Mouse (Mus musculus): ENCODE measurements around the gene Hoxa11.

Gene Hoxa11

DNA sequence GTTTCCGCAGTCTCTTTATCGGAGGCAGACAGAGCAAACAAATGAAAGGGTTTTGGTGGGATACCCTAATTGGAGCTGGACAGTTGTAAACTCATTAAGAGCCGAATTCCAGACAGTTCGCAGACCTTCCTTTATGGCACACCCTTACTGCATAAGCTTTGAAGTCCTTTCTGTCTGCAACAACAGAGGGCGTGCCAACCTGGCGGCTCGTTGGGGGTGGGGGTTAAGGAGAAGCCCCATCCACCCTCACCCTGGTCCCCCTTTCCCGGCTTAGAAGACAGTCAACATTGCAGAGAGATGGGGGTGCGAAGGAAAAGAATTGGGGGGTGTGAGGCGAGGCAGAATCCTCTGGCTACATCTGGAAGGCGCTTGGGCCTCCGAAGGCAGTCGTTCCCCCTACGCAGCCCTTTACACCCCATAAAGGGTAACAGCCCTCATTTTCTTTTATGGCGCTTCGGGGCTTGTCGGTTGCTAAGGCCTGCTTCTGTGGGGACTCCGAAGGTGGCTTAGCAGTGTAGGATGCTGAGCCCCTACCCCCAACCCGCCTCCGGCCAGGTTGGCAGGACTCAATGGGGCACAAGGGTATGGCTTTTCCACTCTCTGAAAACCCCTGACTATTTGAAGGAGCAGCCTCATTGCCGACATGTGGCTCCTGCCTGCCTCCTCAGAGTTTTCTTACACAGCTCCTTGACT is 23.5 kb downstream of the Hoxa11 start:
- in situ Hi-C loops (cut with MboI, MseI): loop anchor here (5.0 to 10.0 kb wide), 8 partner anchors 377 to 1047 kb away; no protein-coding TSS in a partner anchor

DNA sequence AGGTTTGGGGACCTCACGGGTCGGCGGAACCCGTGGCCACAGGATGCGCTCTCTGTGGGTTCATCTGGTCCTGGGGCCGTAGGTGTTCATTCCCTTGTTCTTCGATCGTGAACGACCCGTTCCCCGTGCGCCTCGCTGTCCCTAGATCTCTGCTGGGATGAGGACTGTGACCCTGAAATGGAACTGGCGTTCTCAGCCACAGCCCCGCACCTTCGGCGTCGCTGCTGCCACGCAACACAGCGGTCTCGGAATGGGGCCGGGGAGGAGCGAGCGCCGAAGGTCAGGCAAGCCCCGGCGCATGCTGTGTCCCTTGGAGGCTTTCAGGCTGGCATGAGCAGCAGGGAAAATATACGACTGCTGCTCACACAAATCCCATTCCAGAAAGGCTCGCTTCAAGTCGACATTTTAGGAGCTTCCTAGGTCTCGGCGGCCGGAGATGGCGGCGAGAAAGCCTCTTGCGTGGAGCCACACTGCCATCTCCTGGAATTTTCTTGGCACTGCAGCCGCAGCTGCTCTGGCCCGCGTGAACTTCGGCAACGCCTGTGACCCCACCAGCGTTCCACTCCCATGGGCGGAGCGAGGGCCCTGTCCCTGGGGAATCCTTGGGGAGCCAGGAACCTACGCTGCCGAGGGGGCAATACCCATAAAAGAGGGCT is 24.1 kb downstream of the Hoxa11 start, which contains the start of gene Hoxa7:
TSS of gene Hoxa7 (minus strand) at position 518 of the 656 bp plus-strand sequence.
- in situ Hi-C loops (cut with MboI, MseI): loop anchor here (5.0 to 10.0 kb wide), 8 partner anchors 377 to 1047 kb away; no protein-coding TSS in a partner anchor

DNA sequence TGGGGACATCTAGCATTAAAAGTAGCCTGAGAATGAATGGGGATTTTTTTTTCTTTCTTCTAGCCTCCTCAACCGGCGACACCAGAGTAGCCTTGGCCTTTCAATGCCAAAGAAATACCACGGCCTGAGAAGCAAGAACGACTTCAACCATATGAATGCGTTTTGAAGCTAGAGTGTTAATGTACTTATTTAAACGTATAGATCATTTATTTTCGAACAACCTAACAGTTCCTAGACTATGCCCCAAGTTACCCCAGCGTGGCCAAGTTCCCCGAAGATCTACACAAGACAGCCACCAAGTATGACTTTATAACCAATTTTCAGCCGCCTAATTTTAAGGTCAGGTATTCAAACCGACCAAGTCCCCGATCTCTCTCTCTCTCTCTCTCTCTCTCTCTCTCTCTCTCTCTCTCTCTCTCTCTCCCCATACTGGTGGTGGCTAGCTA is 24.7 kb downstream of the Hoxa11 start:
- in situ Hi-C loops (cut with MboI, MseI): loop anchor here (5.0 to 10.0 kb wide), 8 partner anchors 376 to 1046 kb away; no protein-coding TSS in a partner anchor

- in situ Hi-C loops (cut with MboI, MseI): loop anchor here (5.0 to 10.0 kb wide), 8 partner anchors 375 to 1045 kb away; no protein-coding TSS in a partner anchor
Observed at GRCm38 (mm10) chr6:52220003-52220864, 25.4 kb downstream of the Hoxa11 start.

DNA sequence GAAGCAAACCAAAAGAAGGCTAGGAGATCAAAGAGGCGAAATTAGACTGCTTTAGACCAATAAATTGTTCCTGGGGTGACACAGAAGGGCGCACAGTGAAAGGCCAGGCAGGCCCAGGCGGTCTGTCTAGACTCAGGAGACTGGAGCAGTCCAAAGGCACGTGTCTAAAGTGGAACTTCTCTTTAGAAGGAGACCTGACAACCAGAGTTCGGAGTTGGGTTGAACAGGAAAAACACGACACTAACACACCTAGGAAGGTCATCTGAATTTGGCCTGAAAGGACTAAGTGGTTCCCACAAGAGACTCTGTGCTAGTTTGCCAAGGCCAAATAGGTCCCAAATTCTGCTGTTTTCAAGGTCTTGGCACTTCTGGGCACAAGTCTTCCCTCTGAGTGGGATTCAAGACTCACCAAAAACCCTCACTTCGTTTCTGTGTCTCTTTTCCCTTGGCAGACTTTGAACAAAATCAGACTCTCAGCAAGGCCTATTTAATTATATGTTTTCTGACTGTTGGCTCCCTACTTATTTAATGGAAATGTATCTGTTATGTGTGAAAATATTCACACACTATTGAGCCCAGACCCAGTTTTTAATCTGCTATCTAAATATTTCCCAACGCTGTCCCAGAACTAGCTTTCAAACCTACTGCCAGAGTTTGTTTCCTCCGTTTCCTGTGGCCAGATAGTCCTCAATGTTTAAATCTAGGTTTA is 26.2 kb downstream of the Hoxa11 start:
- in situ Hi-C loops (cut with MboI, MseI): loop anchor here (5.0 to 10.0 kb wide), 4 partner anchors 207 to 607 kb away; partner anchors contain the start of gene Skap2 (in 1 of the 2)

DNA sequence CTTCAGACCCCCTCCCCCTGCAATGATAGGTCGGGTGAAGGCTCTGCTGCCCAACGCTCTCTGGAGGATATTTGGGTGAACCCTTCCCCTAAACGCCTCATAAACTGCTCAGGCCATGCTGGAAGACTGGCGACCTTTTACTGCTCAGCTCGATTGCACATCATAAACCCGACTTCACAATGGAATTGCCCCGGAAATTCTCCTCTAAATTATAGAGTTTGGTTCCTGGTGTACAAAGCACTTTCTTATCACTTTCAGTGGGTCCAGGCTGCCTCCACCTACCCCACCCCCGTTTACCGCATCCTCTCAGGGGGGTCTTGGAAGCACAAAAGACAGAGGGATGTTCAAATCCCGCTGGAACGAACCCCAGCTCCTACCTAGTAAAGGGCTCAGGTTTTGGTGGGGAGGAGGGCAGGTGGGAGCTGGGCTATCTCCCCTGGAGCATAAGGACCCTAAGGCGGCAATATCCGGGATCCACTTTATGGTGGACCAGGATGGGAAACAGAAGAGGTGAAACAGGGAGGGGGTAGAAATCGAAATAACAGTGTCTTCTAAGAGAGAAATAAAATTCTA is 26.9 kb downstream of the Hoxa11 start:
- in situ Hi-C loops (cut with MboI, MseI): loop anchor here (5.0 to 10.0 kb wide), 4 partner anchors 206 to 606 kb away; partner anchors contain the start of gene Skap2 (in 1 of the 2)

- in situ Hi-C loops (cut with MboI, MseI): loop anchor here (5.0 to 10.0 kb wide), 4 partner anchors 206 to 606 kb away; partner anchors contain the start of gene Skap2 (in 1 of the 2)
Observed at GRCm38 (mm10) chr6:52217895-52218642, 27.5 kb downstream of the Hoxa11 start.

DNA sequence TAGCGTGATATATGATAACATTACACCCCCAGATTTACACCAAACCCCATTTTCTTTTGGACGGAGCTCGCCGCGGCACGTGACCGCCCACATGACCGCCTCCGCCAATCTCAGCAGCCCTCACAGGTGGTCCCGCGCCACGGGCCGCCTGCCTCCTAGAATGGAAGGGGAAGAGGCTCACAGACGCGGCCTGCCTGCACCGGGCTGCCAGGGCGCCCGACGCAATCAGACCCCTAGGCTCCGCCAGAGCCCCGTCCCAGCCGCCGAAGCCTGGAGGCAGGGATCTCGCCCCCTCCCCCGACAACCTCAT is 28.2 kb downstream of the Hoxa11 start:
- in situ Hi-C loops (cut with MboI, MseI): loop anchor here (5.0 to 10.0 kb wide), 4 partner anchors 205 to 605 kb away; partner anchors contain the start of gene Skap2 (in 1 of the 2)

DNA sequence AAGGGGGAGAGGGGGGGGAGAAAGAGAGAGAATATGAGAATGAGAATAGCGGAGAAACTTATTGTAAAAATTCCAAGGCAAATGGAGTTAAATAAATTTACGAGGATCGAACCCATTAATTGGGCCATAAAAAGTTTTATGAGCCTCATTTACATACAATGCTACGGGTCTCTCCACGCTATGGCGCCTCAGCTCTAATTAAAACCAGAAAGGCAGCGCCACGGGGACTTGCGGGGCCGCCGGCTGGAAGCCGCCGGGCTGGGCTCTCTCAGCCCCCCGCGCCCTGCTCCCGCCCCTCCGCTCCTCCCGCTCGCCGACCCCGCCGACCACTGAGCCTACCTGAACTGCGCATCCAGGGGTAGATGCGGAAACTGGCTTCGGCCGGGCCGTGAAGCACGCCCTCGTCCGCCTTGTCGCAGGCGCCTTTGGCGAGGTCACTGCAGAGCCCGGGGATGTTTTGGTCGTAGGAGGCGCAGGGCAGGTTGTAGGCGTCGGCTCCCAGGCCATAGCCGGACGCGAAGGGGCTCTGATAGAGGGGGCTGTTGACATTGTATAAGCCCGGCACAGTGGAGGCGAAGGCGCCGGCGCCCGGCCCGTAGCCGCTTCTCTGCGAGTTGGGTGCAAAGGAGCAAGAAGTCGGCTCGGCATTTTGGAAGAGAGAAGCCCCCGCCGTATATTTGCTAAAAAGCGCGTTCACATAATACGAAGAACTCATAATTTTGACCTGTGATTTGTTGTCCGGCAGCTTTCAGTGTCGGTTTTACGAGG is 28.7 kb downstream of the Hoxa11 start:
- in situ Hi-C loops (cut with MboI, MseI): loop anchor here (5.0 to 10.0 kb wide), 4 partner anchors 205 to 605 kb away; partner anchors contain the start of gene Skap2 (in 1 of the 2)

DNA sequence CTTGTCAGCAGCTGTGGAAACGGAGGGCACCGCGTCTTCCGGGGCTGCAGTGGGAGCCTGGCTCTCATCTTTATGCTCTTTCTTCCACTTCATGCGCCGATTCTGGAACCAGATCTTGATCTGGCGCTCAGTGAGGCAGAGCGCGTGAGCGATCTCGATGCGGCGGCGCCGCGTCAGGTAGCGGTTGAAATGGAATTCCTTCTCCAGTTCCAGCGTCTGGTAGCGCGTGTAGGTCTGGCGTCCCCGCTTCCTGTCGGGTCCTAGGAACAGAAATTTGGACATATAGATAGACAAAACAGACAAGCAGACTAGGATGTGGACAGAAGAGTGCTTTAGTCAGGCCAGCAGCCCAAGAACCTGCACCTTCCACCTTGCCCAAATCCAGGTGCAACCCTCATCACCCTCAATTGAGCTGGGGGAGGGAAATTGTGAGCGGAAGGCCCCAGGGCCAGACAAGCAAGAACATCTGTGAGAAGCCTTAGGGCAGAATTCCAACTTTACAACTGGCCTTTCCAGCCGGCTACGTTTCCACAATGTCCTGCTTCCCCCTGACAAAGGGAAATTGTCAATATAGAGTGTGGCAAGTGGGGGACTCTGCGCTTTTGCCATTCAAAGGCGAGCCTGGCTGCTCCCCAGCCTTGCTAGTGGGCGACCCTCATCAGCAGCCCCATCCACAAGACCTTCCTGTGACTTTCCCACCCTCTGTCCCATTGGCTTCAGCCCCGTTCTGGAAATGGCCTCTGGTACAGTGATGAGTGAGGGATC is 29.7 kb downstream of the Hoxa11 start:
- in situ Hi-C loops (cut with MboI, MseI): loop anchor here (5.0 to 10.0 kb wide), 4 partner anchors 204 to 604 kb away; partner anchors contain the start of gene Skap2 (in 1 of the 2)

DNA sequence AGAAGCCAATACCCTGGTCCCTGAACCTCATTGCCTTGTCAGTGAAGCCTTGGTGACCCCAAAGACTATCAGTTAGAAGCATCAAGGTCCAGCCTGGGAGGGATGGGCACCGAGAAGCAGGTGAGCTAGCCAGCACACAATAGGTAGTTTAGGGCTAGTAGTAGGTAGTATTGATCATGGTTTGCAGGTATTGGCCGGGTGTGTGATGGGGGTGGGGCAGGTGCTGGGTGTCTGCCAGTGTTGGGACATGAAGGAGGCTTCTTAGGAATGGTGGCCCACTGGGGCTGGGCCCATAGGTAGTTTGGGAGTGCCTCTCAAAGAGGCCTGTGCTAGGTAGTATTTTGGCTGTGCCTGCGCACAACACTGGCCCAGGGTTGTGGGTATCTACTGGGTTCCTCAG is 30.5 kb downstream of the Hoxa11 start:
- in situ Hi-C loops (cut with MboI, MseI): loop anchor here (5.0 to 10.0 kb wide), 4 partner anchors 203 to 603 kb away; partner anchors contain the start of gene Skap2 (in 1 of the 2)

DNA sequence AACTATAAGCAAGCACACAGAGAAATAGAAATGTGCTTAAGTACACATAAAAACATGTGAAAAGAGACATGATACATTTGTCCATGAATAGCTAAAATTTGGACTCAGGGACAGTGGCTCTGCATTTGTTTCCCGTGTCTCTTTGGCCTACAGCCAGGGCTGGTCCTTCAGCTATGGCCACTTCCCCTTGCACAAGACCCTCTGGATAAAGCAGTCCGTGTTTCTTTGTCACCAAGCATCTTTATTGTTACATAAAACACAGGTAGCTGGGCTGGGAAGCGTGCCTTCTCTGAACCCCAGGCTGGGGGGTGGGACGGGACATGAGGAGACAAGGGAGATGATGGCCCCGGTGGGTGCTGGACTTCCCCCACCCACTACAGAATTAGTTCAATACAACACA is 31.3 kb downstream of the Hoxa11 start:
- in situ Hi-C loops (cut with MboI, MseI): loop anchor here in 1 of 2 experiments (10.0 kb wide), 1 partner anchor 209 kb away; no protein-coding TSS in a partner anchor

- in situ Hi-C loops (cut with MboI, MseI): loop anchor here in 1 of 2 experiments (10.0 kb wide), 1 partner anchor 209 kb away; no protein-coding TSS in a partner anchor
Observed at GRCm38 (mm10) chr6:52213119-52213986, 32.3 kb downstream of the Hoxa11 start, which contains the start of the genes Hoxa3 and Gm28308. TSS of gene Hoxa3 (minus strand) at chr6:52213336. TSS of gene Gm28308 (minus strand) at chr6:52213339.

GRCm38 (mm10) chr6:52212556-52213118 is 33.0 kb downstream of the Hoxa11 start:
- in situ Hi-C loops (cut with MboI, MseI): loop anchor here in 1 of 2 experiments (10.0 kb wide), 1 partner anchor 208 kb away; no protein-coding TSS in a partner anchor

- in situ Hi-C loops (cut with MboI, MseI): loop anchor here in 1 of 2 experiments (10.0 kb wide), 1 partner anchor 207 kb away; no protein-coding TSS in a partner anchor
Observed at GRCm38 (mm10) chr6:52211961-52212360, 33.6 kb downstream of the Hoxa11 start.
